Mouse (Mus musculus): ENCODE measurements at regions not wholly inside any gene's neighbourhood (a gene's known extent, or its start where the extent isn't known, plus 50 kb on each side); places are given as distances from the start of the nearest gene placed in this dataset.
"Not testable (repeated sequence)": the region's sequence is repeated elsewhere in the genome, so short reads cannot be mapped to it uniquely, and the experiment has no call there.

DNA sequence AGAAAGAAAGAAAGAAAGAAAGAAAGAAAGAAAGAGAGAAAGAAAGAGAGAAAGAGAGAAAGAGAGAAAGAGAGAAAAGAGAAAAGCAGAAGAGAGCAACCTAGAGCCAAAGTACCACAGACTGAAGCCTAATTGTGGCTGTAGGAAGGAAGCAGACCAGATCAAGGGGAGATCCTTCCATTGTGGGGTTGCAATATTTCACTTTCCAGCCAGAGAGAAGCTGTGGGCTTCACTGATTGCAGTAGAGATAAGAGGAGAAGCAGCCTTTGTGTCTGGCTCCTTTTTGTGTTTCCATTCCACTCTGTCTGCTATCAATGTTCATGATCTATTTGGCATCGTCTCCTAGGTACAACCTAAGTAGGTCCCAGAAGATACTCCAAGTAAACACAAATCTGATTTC is 79.0 kb upstream of the Xcl1 start:
- CTCF ChIA-PET, result no interaction called here

- CTCF ChIA-PET, result no interaction called here
These were observed 78.1 kb upstream of the Xcl1 start for GRCm38 (mm10) chr1:165013428-165013827.

DNA sequence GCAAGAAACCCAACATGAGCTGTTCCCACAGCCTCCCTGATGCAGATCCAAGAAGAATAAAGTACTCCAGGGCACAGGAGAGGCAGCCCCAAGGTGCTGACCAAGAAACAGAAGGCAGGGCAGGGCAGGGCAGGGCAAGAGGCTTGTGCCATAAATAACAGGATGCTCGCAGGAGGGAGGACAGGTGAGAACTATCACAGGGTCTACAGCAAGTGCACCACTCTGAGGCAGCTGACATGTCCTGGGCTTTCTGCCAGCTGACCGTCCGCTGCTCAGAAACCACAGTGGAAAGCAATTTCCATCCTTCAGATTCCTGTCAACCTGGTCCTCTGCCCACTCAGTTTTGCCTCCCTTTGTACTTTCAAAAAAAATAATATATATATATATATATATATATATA is 77.0 kb upstream of the Xcl1 start:
- CTCF ChIA-PET, result no interaction called here

- CTCF ChIA-PET, result no interaction called here
These were observed 64.2 kb upstream of the Xcl1 start for GRCm38 (mm10) chr1:164999515-164999914.

- CTCF ChIA-PET, result no interaction called here
These were observed 63.3 kb upstream of the Xcl1 start for GRCm38 (mm10) chr1:164998621-164999020.

- CTCF ChIA-PET, result no interaction called here
These were observed 62.3 kb upstream of the Xcl1 start for GRCm38 (mm10) chr1:164997660-164998059.

GRCm38 (mm10) chr1:164994247-164994660 is 58.9 kb upstream of the Xcl1 start:
- CTCF ChIA-PET, result no interaction called here

DNA sequence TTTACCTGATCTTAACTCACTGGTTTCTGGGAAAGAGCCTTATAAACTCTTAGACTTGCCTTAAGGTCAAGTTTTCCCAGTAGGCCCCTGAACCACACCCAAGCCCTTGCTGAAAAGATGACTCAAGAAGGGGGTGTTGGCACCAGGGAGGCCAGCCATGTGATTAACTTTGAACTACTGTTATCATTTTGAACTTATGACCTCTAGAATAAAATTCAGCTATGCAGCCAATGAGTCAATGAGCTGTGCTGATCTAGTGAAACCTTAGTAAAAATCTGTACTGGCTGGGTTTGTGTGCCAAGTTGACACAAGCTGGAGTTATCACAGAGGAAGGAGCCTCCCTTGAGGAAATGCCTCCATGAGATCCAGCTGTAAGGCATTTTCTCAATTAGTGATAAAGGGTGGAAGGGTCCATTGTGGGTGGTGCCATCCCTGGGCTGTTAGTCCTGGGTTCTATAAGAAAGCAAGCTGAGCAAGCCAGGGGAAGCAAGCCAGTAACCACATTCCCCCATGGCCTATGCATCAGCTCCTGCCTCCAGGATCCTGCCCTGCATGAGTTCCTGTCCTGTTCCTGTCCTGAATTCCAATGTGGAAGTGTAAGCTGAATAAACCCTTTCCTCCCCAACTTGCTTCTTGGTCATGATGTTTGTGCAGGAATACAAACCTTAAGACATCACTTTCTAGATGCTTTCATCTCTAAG is 58.0 kb upstream of the Xcl1 start:
- CTCF ChIA-PET, result not testable (repeated sequence)

DNA sequence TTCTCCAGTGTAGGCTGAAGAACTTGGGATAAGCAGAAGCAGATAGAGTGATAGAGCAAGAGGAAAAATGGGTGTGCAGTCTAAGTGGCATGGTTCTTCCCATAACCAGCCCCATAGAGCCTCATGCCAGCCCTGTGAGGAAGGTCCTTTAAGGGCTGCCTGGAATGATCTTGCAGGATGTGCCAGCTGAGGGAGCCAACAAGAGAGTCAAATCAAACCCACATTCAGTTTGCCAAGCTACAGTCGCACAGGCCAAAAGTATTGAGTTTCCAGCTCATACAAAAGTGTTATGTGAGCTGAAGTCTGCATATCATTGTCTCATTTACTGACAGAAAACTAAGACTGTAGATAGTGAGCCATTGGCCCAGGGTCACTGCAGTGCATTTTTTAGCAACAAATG is 53.7 kb upstream of the Xcl1 start:
- CTCF ChIA-PET, result no interaction called here

GRCm38 (mm10) chr1:164988191-164988590 is 52.9 kb upstream of the Xcl1 start:
- CTCF ChIA-PET, result no interaction called here

DNA sequence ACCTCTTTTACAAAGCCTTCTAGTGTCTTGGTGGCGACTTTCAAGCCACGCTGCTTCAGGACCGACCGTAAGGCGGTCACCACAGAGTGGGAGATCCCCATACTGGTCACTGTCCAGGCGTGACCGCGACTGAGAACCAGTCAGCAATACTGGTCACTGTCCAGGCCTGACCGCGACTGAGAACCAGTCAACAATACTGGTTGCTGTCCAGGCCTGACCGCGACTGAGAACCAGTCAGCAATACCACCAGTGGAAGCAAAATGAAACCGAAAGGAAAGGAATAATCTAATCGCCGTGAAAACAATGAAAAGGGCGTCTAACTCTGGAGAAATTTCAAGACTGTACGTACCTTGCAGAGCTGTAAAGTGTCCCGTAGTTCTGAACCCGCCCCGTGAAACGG is 50.2 kb upstream of the Xcl1 start:
- CTCF ChIA-PET, result not testable (repeated sequence)
